Mouse (Mus musculus) CH12.LX (cell line): ENCODE data around the gene Hcrtr2. TPM values are rescaled to one million over a fixed set of nuclear protein-coding genes. Genes with fewer than 3 reads are reported as not detected.

ENCODE experiments used
- DNase-seq: peaks from one replicate; pipeline ENCODE4 v3.0.0-alpha.2; 2013; ENCODE audit errors: extremely low read depth
- H3K27ac ChIP-seq: 2 replicates; pipeline ENCODE4 v1.5.1; 2012; ENCODE audit warnings: low read depth, mild to moderate bottlenecking, control low read depth, moderate library complexity; ENCODE audit not compliant: insufficient read depth
- H3K27me3 ChIP-seq: replicated peaks from 2 replicates; pipeline ENCODE3; 2012; ENCODE audit warnings: inconsistent platforms
- H3K36me3 ChIP-seq, 2 experiments: replicated peaks in 1 of 2; 2 replicates each; pipeline versions ENCODE3 to v1.6.1; 2012; ENCODE audit warnings: inconsistent platforms in 1 of 2, low read length in 1 of 2, mild to moderate bottlenecking in 1 of 2, mixed read lengths in 1 of 2, moderate library complexity in 1 of 2; ENCODE audit not compliant: control insufficient read depth in 1 of 2, insufficient read depth in 1 of 2
- H3K4me1 ChIP-seq, 2 experiments: 2 replicates each; pipeline ENCODE4 v1.6.1; 2012; ENCODE audit warnings: inconsistent platforms in 1 of 2, moderate library complexity in 1 of 2; ENCODE audit not compliant: insufficient read depth in 2 of 2, control insufficient read depth in 1 of 2
- H3K4me2 ChIP-seq: 2 replicates; pipeline ENCODE4 v1.6.1; 2012; ENCODE audit warnings: low read depth, mild to moderate bottlenecking, control low read depth; ENCODE audit not compliant: poor library complexity, insufficient read depth, severe bottlenecking
- H3K4me3 ChIP-seq, 3 experiments: fragments of 150-350 bp in 1 of 3; sonication (generic) in 1 of 3; replicated peaks in 1 of 3; 2 replicates each; pipeline versions ENCODE3 to v1.5.1; 2011 to 2012; ENCODE audit warnings: low read depth in 2 of 3, low read length in 2 of 3, mild to moderate bottlenecking in 2 of 3, moderate library complexity in 2 of 3, control low read depth in 1 of 3, improper control_type of control experiment in 1 of 3, inconsistent platforms in 1 of 3, mixed read lengths in 1 of 3; ENCODE audit not compliant: poor library complexity in 1 of 3
- H3K79me2 ChIP-seq: replicated peaks from 2 replicates; pipeline ENCODE4 v1.6.1; 2012; ENCODE audit warnings: mild to moderate bottlenecking, moderate library complexity; ENCODE audit not compliant: control insufficient read depth, poor library complexity, insufficient read depth, severe bottlenecking; ENCODE audit errors: extremely low read depth
- H3K9ac ChIP-seq: 2 replicates; pipeline ENCODE4 v1.6.1; 2012; ENCODE audit warnings: low read depth, mild to moderate bottlenecking, control low read depth, moderate library complexity; ENCODE audit not compliant: insufficient read depth
- H3K9me3 ChIP-seq: replicated peaks from 2 replicates; pipeline ENCODE3; 2012; ENCODE audit warnings: low read length, inconsistent platforms, mixed read lengths
- BHLHE40 ChIP-seq: IDR thresholded peaks from 2 replicates; pipeline ENCODE4 v1.6.1; 2011; ENCODE audit warnings: mild to moderate bottlenecking, low read depth, low read length, improper control_type of control experiment
- CHD2 ChIP-seq: IDR thresholded peaks from 2 replicates; pipeline ENCODE4 v1.6.1; 2011; ENCODE audit warnings: low read length, improper control_type of control experiment
- IRF4 ChIP-seq: IDR thresholded peaks from 2 replicates; pipeline ENCODE4 v1.6.1; 2014; ENCODE audit warnings: low read depth, mild to moderate bottlenecking, inconsistent platforms, low read length, improper control_type of control experiment
- JUND ChIP-seq: conservative IDR thresholded peaks from 2 replicates; pipeline ENCODE4 v1.6.1; 2011; ENCODE audit warnings: low read depth, low read length, improper control_type of control experiment
- MAFK ChIP-seq: IDR thresholded peaks from 2 replicates; pipeline ENCODE4 v1.6.1; 2011; ENCODE audit warnings: low read length, improper control_type of control experiment; ENCODE audit not compliant: insufficient replicate concordance
- MAX ChIP-seq: IDR thresholded peaks from 2 replicates; pipeline ENCODE4 v1.6.1; 2011; ENCODE audit warnings: low read length, improper control_type of control experiment
- MXI1 ChIP-seq: IDR thresholded peaks from 2 replicates; pipeline ENCODE4 v1.6.1; 2011; ENCODE audit warnings: mild to moderate bottlenecking, low read depth, low read length, improper control_type of control experiment
- MYC ChIP-seq: IDR thresholded peaks from 2 replicates; pipeline ENCODE4 v1.6.1; 2011; ENCODE audit warnings: low read depth, mild to moderate bottlenecking, improper control_type of control experiment, low read length
- NELFE ChIP-seq: IDR thresholded peaks from 2 replicates; pipeline ENCODE4 v1.6.1; 2011; ENCODE audit warnings: low read depth, low read length, improper control_type of control experiment
- NRF1 ChIP-seq: IDR thresholded peaks from 2 replicates; pipeline ENCODE4 v1.6.1; 2014; ENCODE audit warnings: low read depth, mild to moderate bottlenecking, inconsistent platforms, low read length, improper control_type of control experiment, moderate library complexity
- PAX5 ChIP-seq: IDR thresholded peaks from 2 replicates; pipeline ENCODE4 v1.6.1; 2012; ENCODE audit warnings: low read length, inconsistent platforms, mixed read lengths
- SMC3 ChIP-seq: IDR thresholded peaks from 2 replicates; pipeline ENCODE4 v1.6.1; 2011; ENCODE audit warnings: low read depth, low read length, improper control_type of control experiment
- TBP ChIP-seq: conservative IDR thresholded peaks from 2 replicates; pipeline ENCODE4 v1.6.1; 2011; ENCODE audit warnings: low read depth, low read length, improper control_type of control experiment
- TCF12 ChIP-seq: IDR thresholded peaks from 2 replicates; pipeline ENCODE4 v1.6.1; 2014; ENCODE audit warnings: low read depth, mild to moderate bottlenecking, inconsistent platforms, low read length, improper control_type of control experiment
- ZKSCAN1 ChIP-seq: IDR thresholded peaks from 2 replicates; pipeline ENCODE4 v1.6.1; 2012; ENCODE audit warnings: low read depth, inconsistent platforms, low read length, improper control_type of control experiment, borderline replicate concordance
- ZNF384 ChIP-seq: IDR thresholded peaks from 2 replicates; pipeline ENCODE4 v1.6.1; 2012; ENCODE audit warnings: low read depth, low read length, improper control_type of control experiment, inconsistent platforms
- dilution Hi-C: fragments of 300-500 bp; cut with MboI; formaldehyde crosslinking; loops from 2 replicates; pipeline ENCODE4 v1.14.3; 2020; ENCODE audit warnings: low sequenced_read_pairs; ENCODE audit not compliant: extremely low pct_unique_long_range_greater_than_20kb, extremely low pct_ligation_motif_present
- in situ Hi-C: fragments of 300-500 bp; cut with MboI; formaldehyde crosslinking; loops from 3 replicates; pipeline ENCODE4 v1.14.3; 2019; ENCODE audit warnings: low sequenced_read_pairs, low pct_ligation_motif_present, low pct_unique_long_range_greater_than_20kb, mixed read lengths
- polyA plus RNA-seq: library from polyadenylated mRNA; unstranded; fragments of >175 nt; gene quantifications from 2 replicates; pipeline ENCODE4 v1.2.1, GENCODE M21; 2012; ENCODE audit warnings: low read depth; ENCODE audit not compliant: insufficient read length
- total RNA-seq, 2 experiments: library from RNA; depleted of rRNA; stranded (reverse); fragments of 300-350 nt in 1 of 2; fragments of >200 nt in 1 of 2; gene quantifications; 2 replicates each; pipeline ENCODE4 v1.2.3; 2012 to 2014

Hcrtr2 gene
- total and polyA plus RNA-seq, 3 experiments, result not detected

- no peak overlapping the region for H3K9ac ChIP-seq
- no peak for TF ChIP-seq PAX5
- TF ChIP-seq, all 38 proteins: peak for 0
- no peak overlapping the region for H3K4me3 ChIP-seq
- H3K4me1 ChIP-seq, result peaks cover 0 to 6% of the 10 kb centered on the region in 2 experiments; a peak in 2 of 4 replicates
- dilution Hi-C loops, result no loop called here
- H3K4me2 ChIP-seq, result no peak overlapping the region
- H3K36me3 ChIP-seq, result no peaks in the 10 kb centered on the region
- in situ Hi-C loops, result no loop called here
- H3K27ac ChIP-seq, result no peak overlapping the region
- no peaks in the 10 kb centered on the region for H3K79me2 ChIP-seq
- no peaks in the 10 kb centered on the region for H3K27me3 ChIP-seq
- DNase-seq, result no peak
- H3K9me3 ChIP-seq, result no peaks in the 10 kb centered on the region
These were observed 8.6 kb downstream of the Hcrtr2 start for GRCm38 (mm10) chr9:76315096-76315495.

- Histone ChIP-seq H3K27me3 (no peaks in the 10 kb centered on the region), H3K9me3 (no peaks in the 10 kb centered on the region), H3K4me2 (no peak overlapping the region), H3K79me2 (no peaks in the 10 kb centered on the region), H3K4me1 (peaks cover 0 to 6% of the 10 kb centered on the region in 2 experiments; a peak in 2 of 4 replicates), H3K4me3 (no peak overlapping the region), H3K9ac (no peak overlapping the region), H3K27ac (no peak overlapping the region), H3K36me3 (no peaks in the 10 kb centered on the region)
- dilution Hi-C loops, result no loop called here
- no peak for DNase-seq
- TF ChIP-seq MAX (no peak), NRF1 (no peak), ZKSCAN1 (no peak), ZNF384 (no peak), CHD2 (no peak), MYC (no peak), PAX5 (no peak), MXI1 (no peak), JUND (no peak), MAFK (no peak), TCF12 (no peak), IRF4 (no peak), TBP (no peak)
- in situ Hi-C loops, result no loop called here
These were observed 9.7 kb downstream of the Hcrtr2 start for GRCm38 (mm10) chr9:76313921-76314320.

GRCm38 (mm10) chr9:76312221-76312620, 11.4 kb downstream of the Hcrtr2 start:
- Histone ChIP-seq H3K9me3 (no peaks in the 10 kb centered on the region), H3K79me2 (no peaks in the 10 kb centered on the region), H3K4me2 (no peak overlapping the region), H3K36me3 (no peaks in the 10 kb centered on the region), H3K27me3 (no peaks in the 10 kb centered on the region), H3K27ac (no peak overlapping the region), H3K4me1 (no peaks in the 10 kb centered on the region), H3K4me3 (no peak overlapping the region), H3K9ac (no peak overlapping the region)
- in situ Hi-C loops (no loop called here), dilution Hi-C loops (no loop called here)
- TF ChIP-seq NELFE, result no peak
- TF ChIP-seq BHLHE40, result no peak
- no peak for TF ChIP-seq TCF12
- no peak for TF ChIP-seq TBP
- TF ChIP-seq SMC3, result no peak
- no peak for DNase-seq
